Mouse (Mus musculus): ENCODE data around the gene Commd6.

DNA sequence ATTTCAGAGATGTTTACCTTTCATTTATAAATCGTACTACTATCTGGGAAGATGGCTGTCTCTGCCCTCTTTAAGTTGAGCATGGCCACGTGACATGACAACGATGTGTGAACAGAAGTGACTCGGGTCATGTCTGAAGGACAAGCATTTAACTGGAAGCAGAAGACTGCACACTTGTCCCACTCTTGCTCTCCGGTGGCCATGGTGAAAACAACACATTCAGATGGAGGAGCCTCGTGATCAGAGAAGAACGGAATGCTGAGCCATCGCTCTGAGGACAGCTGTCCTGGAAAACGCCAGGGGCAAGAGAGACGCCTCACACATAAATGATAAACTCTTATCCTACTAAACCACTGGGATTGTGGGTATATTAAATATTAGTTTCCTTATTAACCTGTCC lies 29.8 kb downstream of the Commd6 start:
- TF ChIP-seq CTCF (IDR thresholded peaks at IDR 0.05; ENCODE audit: low read depth, low read length), result no peak
- TF ChIP-seq POLR2A (IDR thresholded peaks at IDR 0.05; ENCODE audit: extremely low read depth, insufficient read depth, low read length), result no peak

All from liver, adult 2 months (tissue).